8 mouse cellular contexts compared by ENCODE assay signal in the genomic region with DNA sequence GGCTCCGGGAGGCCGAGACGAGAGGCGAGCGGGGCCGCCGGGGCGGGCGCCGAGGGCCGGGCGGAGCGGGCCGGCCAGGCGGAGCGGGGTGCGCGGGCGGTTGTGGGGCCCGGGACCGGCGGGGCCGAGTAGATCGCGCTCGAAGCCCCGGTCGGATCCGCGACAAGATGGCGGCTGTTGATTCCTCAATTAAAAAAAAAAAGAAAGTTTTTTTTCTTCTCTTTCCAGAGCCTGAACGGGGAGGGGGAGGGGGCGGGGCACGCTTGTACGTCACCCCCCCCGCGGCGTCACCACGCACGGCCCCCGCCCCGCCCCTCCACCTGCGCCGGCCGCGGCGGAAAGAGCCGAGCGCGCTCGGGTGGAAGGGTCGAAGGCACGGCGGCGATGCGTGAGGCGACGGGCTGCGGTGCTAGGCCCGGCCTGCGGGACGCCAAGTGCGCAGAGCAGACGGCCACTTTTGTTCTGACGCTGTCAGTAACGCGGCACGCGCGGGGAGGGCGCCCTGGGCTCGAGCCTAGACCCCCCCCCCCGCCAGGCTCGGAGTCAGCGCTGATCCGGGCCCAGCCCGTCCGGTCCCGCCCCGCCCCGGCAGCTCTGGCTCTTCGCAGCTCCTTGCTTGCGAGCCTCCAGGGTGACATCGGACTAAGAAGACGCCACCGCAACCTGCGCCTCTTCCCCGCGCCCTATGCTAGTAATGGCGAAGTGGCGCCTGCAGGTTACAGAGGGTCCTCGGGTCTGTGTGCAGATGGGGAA. TPM values are rescaled to one million over a fixed set of nuclear protein-coding genes. Genes with fewer than 3 reads are reported as not detected.
DNase-seq lines count a peak whose midpoint lies in the region; ATAC-seq lines count a peak whose summit lies in the region.

TSS of gene Crebbp (minus strand) at position 199 of the 753 bp plus-strand sequence.

- DNase-seq in ZHBTc4 (ENCODE audit: low read depth, low spot score), result peak; percentile 95
- peak; percentile 80 to 87 for DNase-seq in gastrocnemius, adult 8-10 months (ENCODE audit: low spot score in 2 of 2)
- DNase-seq in induced T-regulatory cell, adult 2 months (ENCODE audit: low read depth), result peak; percentile 96
- peak; percentile 58 to 86 for DNase-seq in left cerebral cortex, adult 9 months (ENCODE audit: low spot score in 2 of 2)
- peak; percentile 97 for DNase-seq in right cerebral cortex, postnatal 14 days
- DNase-seq in urinary bladder, postnatal 36 days (ENCODE audit: low spot score in 2 of 2), result peak; percentile 83 to 84

- ATAC-seq in common myeloid progenitor, adult 5-6 weeks (replicated peaks; ENCODE audit: low read depth, poor library complexity, severe bottlenecking), result peak; percentile 78
- peak; percentile 92 for ATAC-seq in megakaryocyte progenitor cell, adult 5-6 weeks (replicated peaks; ENCODE audit: poor library complexity)

RNA-seq across cellular contexts. Expression of gene Crebbp, which starts in this region (rescaled TPM):
- 52.6 and 55.2 TPM in 2 replicates for total RNA-seq in common myeloid progenitor, adult 5-6 weeks (2017)
- total RNA-seq in gastrocnemius, adult 8-10 months (2022), result 10 to 100 TPM; 36.3 to 38.3 (median 37.0) TPM
- 43.2 and 45.4 TPM in 2 replicates for total RNA-seq in megakaryocyte progenitor cell, adult 5-6 weeks (2015)
- total RNA-seq in megakaryocyte progenitor cell, adult 5-6 weeks (2017), result 11.5 and 25.0 TPM in 2 replicates

Comparison
In these comparisons a context has a peak if more than half of its experiments do, and no peak if none do; other contexts are left out.
1. Peak in every context shown above with its lines: DNase-seq and ATAC-seq.